10 mouse cellular contexts compared by ENCODE assay signal in the genomic region with DNA sequence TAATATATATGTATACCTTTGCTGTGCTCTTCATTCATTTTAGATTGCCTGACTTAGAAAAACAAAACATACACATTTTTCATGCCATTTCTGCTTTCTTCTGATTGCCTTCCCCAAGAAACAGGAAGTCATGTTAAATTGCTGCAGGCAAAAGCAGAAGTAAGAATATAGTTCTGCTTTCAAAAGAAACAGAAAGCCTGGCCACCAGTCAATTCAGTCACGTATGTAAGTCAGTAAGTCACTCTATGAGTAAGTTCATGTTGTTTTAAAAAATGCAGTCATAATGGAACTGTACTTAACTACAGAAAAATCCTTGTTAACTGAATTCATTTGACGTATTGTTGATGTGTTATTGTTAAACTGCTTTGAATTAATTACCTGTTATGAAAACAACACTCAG.
A peak's percentile ranks its signal among the peaks of the same experiment; 100 is the strongest.
DNase-seq lines count a peak whose midpoint lies in the region; ATAC-seq lines count a peak whose summit lies in the region.
"Had no signal": no experiment of that assay in that cellular context is flagged by ENCODE, and none has a peak within 500 bp of the region (broad histone marks: within the 10 kb centered on the region; RNA-seq: fewer than 3 reads in every experiment).

No protein-coding gene starts in this region.

- no peak overlapping the region for H3K27ac ChIP-seq in heart, embryonic 11.5 days (ENCODE audit: low read depth, low read length)
- peak overlapping the region; percentile 85 for H3K27ac ChIP-seq in macrophage
- H3K27ac ChIP-seq in midbrain, embryonic 14.5 days (replicated peaks; ENCODE audit: low read depth, low read length), result no peak overlapping the region
- H3K27ac ChIP-seq in hindbrain, embryonic 11.5 days (ENCODE audit: low read depth, low read length), result no peak overlapping the region
- H3K27ac ChIP-seq: hindbrain, embryonic 14.5 days; limb, embryonic 13.5 days had no signal

- no peaks in the 10 kb centered on the region for H3K27me3 ChIP-seq in heart, embryonic 11.5 days (ENCODE audit: control insufficient read depth, insufficient read depth, low read length)
- H3K27me3 ChIP-seq in midbrain, embryonic 14.5 days (ENCODE audit: control insufficient read depth, insufficient read depth, low read length), result no peaks in the 10 kb centered on the region
- no peaks in the 10 kb centered on the region for H3K27me3 ChIP-seq in hindbrain, embryonic 11.5 days (ENCODE audit: control insufficient read depth, insufficient read depth, low read length)
- H3K27me3 ChIP-seq: limb, embryonic 13.5 days had no signal

- H3K4me2 ChIP-seq in heart, embryonic 11.5 days, result no peak overlapping the region
- H3K4me2 ChIP-seq in midbrain, embryonic 14.5 days (ENCODE audit: low read length), result no peak overlapping the region
- H3K4me2 ChIP-seq in hindbrain, embryonic 11.5 days (replicated peaks; ENCODE audit: low read depth, low read length), result no peak overlapping the region
- H3K4me2 ChIP-seq: hindbrain, embryonic 14.5 days; limb, embryonic 13.5 days had no signal

- no peak overlapping the region for H3K9ac ChIP-seq in heart, embryonic 11.5 days (ENCODE audit: low read depth, low read length)
- H3K9ac ChIP-seq in midbrain, embryonic 14.5 days (replicated peaks; ENCODE audit: low read length), result no peak overlapping the region
- H3K9ac ChIP-seq in hindbrain, embryonic 11.5 days (ENCODE audit: low read depth, low read length), result no peak overlapping the region
- H3K9ac ChIP-seq: hindbrain, embryonic 14.5 days; limb, embryonic 13.5 days had no signal

- 66% methylated on average over 2 of the region's 2 CpGs for WGBS in heart, embryonic 11.5 days (ENCODE audit: insufficient replicate concordance)
- 0% methylated on average over 2 of the region's 2 CpGs for WGBS in macrophage (ENCODE audit: missing documents)
- 90% methylated on average over 2 of the region's 2 CpGs for WGBS in midbrain, embryonic 14.5 days
- WGBS in hindbrain, embryonic 11.5 days, result 84% methylated on average over 2 of the region's 2 CpGs

- no peaks in the 10 kb centered on the region for H3K36me3 ChIP-seq in heart, embryonic 11.5 days (ENCODE audit: control insufficient read depth, insufficient read depth, low read length)
- H3K36me3 ChIP-seq in macrophage (ENCODE audit: inconsistent target), result no peaks in the 10 kb centered on the region
- H3K36me3 ChIP-seq in midbrain, embryonic 14.5 days (ENCODE audit: control insufficient read depth, insufficient read depth, low read length), result peaks cover 14% of the 10 kb centered on the region
- H3K36me3 ChIP-seq in hindbrain, embryonic 11.5 days (ENCODE audit: control insufficient read depth, insufficient read depth, low read length), result no peaks in the 10 kb centered on the region
- H3K36me3 ChIP-seq: limb, embryonic 13.5 days had no signal

- no peak overlapping the region for H3K4me3 ChIP-seq in heart, embryonic 11.5 days (ENCODE audit: low read depth, low read length)
- H3K4me3 ChIP-seq in macrophage (ENCODE audit: inconsistent target), result no peak overlapping the region
- no peak overlapping the region for H3K4me3 ChIP-seq in midbrain, embryonic 14.5 days (replicated peaks; ENCODE audit: low read depth, low read length)
- no peak overlapping the region for H3K4me3 ChIP-seq in hindbrain, embryonic 11.5 days (ENCODE audit: low read depth, low read length)
- H3K4me3 ChIP-seq: limb, embryonic 13.5 days had no signal

- no peaks in the 10 kb centered on the region for H3K9me3 ChIP-seq in heart, embryonic 11.5 days (replicated peaks; ENCODE audit: control insufficient read depth, low read length)
- H3K9me3 ChIP-seq in midbrain, embryonic 14.5 days (ENCODE audit: control insufficient read depth, low read length), result no peaks in the 10 kb centered on the region
- H3K9me3 ChIP-seq in hindbrain, embryonic 11.5 days (ENCODE audit: control insufficient read depth, low read length), result no peaks in the 10 kb centered on the region
- H3K9me3 ChIP-seq: limb, embryonic 13.5 days had no signal

- no peak for ATAC-seq in heart, embryonic 11.5 days (replicated peaks; ENCODE audit: insufficient number of reproducible peaks, low FRiP score, low TSS enrichment)
- no peak for ATAC-seq in midbrain, embryonic 14.5 days (ENCODE audit: low FRiP score, low TSS enrichment)
- ATAC-seq in hindbrain, embryonic 11.5 days (ENCODE audit: low FRiP score), result no peak

- peaks cover 23% of the 10 kb centered on the region; the same call in 1 of the 2 replicates for H3K79me2 ChIP-seq in macrophage (ENCODE audit: inconsistent target)

- DNase-seq in heart, adult 8-10 months (ENCODE audit: low spot score), result peak; percentile 35
- peak; percentile 91 for DNase-seq in 416B (ENCODE audit: low read depth)
- DNase-seq in T-cell, adult 2 months (ENCODE audit: low spot score), result peak; percentile 62
- no peak for DNase-seq in midbrain, embryonic 14.5 days
- no peak for DNase-seq in frontal cortex, postnatal 14 days (ENCODE audit: low spot score in 2 of 2)
- no peak for DNase-seq in hindbrain, embryonic 11.5 days (ENCODE audit: low spot score)

- H3K4me1 ChIP-seq in heart, embryonic 11.5 days (ENCODE audit: control insufficient read depth, insufficient read depth, low read length), result no peaks in the 10 kb centered on the region
- no peaks in the 10 kb centered on the region for H3K4me1 ChIP-seq in midbrain, embryonic 14.5 days (ENCODE audit: control insufficient read depth, insufficient read depth, low read length)
- no peaks in the 10 kb centered on the region for H3K4me1 ChIP-seq in hindbrain, embryonic 11.5 days (replicated peaks; ENCODE audit: control insufficient read depth, insufficient read depth, low read length)
- H3K4me1 ChIP-seq: limb, embryonic 13.5 days had no signal

Comparison
In these comparisons a context has a peak if more than half of its experiments do, and no peak if none do; other contexts are left out.
1. DNase-seq: peak in heart, adult 8-10 months (single experiment), 416B (single experiment) and T-cell, adult 2 months (single experiment); none in midbrain, embryonic 14.5 days (single experiment), frontal cortex, postnatal 14 days (0 of 2) and hindbrain, embryonic 11.5 days (single experiment).